In genomic region chr7:27238568-27238967, GRCm38 (mm10) we compare ENCODE assay signal across 12 mouse cellular contexts.
"Had no signal": no experiment of that assay in that cellular context is flagged by ENCODE, and none has a peak within 500 bp of the region (broad histone marks: within the 10 kb centered on the region; RNA-seq: fewer than 3 reads in every experiment).

No protein-coding gene starts in this region.

- H3K9me3 ChIP-seq: limb, embryonic 15.5 days; lung, embryonic 15.5 days; midbrain, embryonic 10.5 days; midbrain, embryonic 15.5 days; neural tube, embryonic 13.5 days; stomach, embryonic 15.5 days had no signal

- H3K4me3 ChIP-seq: limb, embryonic 15.5 days; lung, embryonic 15.5 days; midbrain, embryonic 10.5 days; midbrain, embryonic 15.5 days; neural tube, embryonic 13.5 days; stomach, embryonic 15.5 days had no signal

- ATAC-seq: intestine, postnatal 0 days; midbrain, embryonic 15.5 days had no signal

- H3K4me2 ChIP-seq: limb, embryonic 15.5 days; lung, embryonic 15.5 days; midbrain, embryonic 15.5 days; neural tube, embryonic 13.5 days; stomach, embryonic 15.5 days had no signal

- H3K9ac ChIP-seq: limb, embryonic 15.5 days; lung, embryonic 15.5 days; midbrain, embryonic 15.5 days; neural tube, embryonic 13.5 days; stomach, embryonic 15.5 days had no signal

- DNase-seq: kidney, adult 8-10 months; kidney, postnatal 25 days; layer of hippocampus, postnatal 36 days; right cerebral cortex, postnatal 14 days; thymus, postnatal 4 days had no signal

- H3K27me3 ChIP-seq: limb, embryonic 15.5 days; lung, embryonic 15.5 days; midbrain, embryonic 15.5 days; neural tube, embryonic 13.5 days; stomach, embryonic 15.5 days had no signal

- H3K27ac ChIP-seq: limb, embryonic 15.5 days; lung, embryonic 15.5 days; midbrain, embryonic 10.5 days; midbrain, embryonic 15.5 days; neural tube, embryonic 13.5 days; stomach, embryonic 15.5 days had no signal
